ENCODE assay signal across 7 mouse cellular contexts in genomic region chr17:24151890-24152563, GRCm38 (mm10). TPM values are rescaled to one million over a fixed set of nuclear protein-coding genes. Genes with fewer than 3 reads are reported as not detected.
DNase-seq lines count a peak whose midpoint lies in the region; ATAC-seq and TF ChIP-seq lines count a peak whose summit lies in the region.

No protein-coding gene starts in this region.

- intact Hi-C loops in gastrocnemius, postnatal 14 days (cut with DNase I; ENCODE audit: low total_unique reads): no loop called here
- intact Hi-C loops in left cerebral cortex, postnatal 4 days (cut with DNase I): no loop called here

- no peaks in the 10 kb centered on the region; the same call in 1 of the 2 replicates for H3K27me3 ChIP-seq in midbrain, embryonic 12.5 days
- no peaks in the 10 kb centered on the region for H3K27me3 ChIP-seq in small intestine, adult 2 months (ENCODE audit: control insufficient read depth, insufficient read depth, low read length)

- TF ChIP-seq POLR2A in cortical plate, adult 2 months (IDR thresholded peaks at IDR 0.05; ENCODE audit: extremely low read depth, insufficient read depth, low read length): no peak
- no peak for TF ChIP-seq POLR2A in small intestine, adult 2 months (IDR thresholded peaks at IDR 0.05; ENCODE audit: low read depth, low read length)

- WGBS in midbrain, embryonic 12.5 days: 2% methylated on average over 26 of the region's 26 CpGs
- WGBS in small intestine, adult 2 months: under 1% methylated on average over 26 of the region's 26 CpGs

- 0 out of 2 replicates have a peak, but pooled peaks cover 10% of the 10 kb centered on the region for H3K36me3 ChIP-seq in midbrain, embryonic 12.5 days
- H3K36me3 ChIP-seq in small intestine, adult 2 months (ENCODE audit: control insufficient read depth, insufficient read depth, low read length): peaks cover 13% of the 10 kb centered on the region

- H3K9me3 ChIP-seq in midbrain, embryonic 12.5 days: no peaks in the 10 kb centered on the region

- TF ChIP-seq CTCF in cortical plate, adult 2 months (IDR thresholded peaks at IDR 0.05; ENCODE audit: extremely low read depth, insufficient read depth, low read length): peak; percentile 67
- TF ChIP-seq CTCF in small intestine, adult 2 months (IDR thresholded peaks at IDR 0.05; ENCODE audit: extremely low read depth, insufficient read length, insufficient replicate concordance, low read depth, low read length): peak; percentile 86

- no peaks in the 10 kb centered on the region for H3K4me1 ChIP-seq in cortical plate, adult 2 months (ENCODE audit: control insufficient read depth, insufficient read depth, low read length)
- H3K4me1 ChIP-seq in midbrain, embryonic 12.5 days: peaks cover 9% of the 10 kb centered on the region
- H3K4me1 ChIP-seq in small intestine, adult 2 months (ENCODE audit: control insufficient read depth, insufficient read depth, insufficient read length, low read length): peaks cover 12% of the 10 kb centered on the region; the same call in 1 of the 2 replicates

- peak; percentile 98 for ATAC-seq in inflammation-experienced regulatory T-cells, adult 6 months
- ATAC-seq in midbrain, embryonic 12.5 days (ENCODE audit: low FRiP score, low read depth): peak; percentile 84

- peak overlapping the region; percentile 34; the same call in 1 of the 2 replicates for H3K9ac ChIP-seq in midbrain, embryonic 12.5 days (replicated peaks)

- H3K4me3 ChIP-seq in cortical plate, adult 2 months (ENCODE audit: insufficient read depth, low read length): peak overlapping the region; percentile 21
- H3K4me3 ChIP-seq in midbrain, embryonic 12.5 days: peak overlapping the region; percentile 33
- peak overlapping the region; percentile 52 for H3K4me3 ChIP-seq in small intestine, adult 2 months (ENCODE audit: low read depth, low read length)

- DNase-seq in adipocyte (ENCODE audit: low spot score): peak; percentile 84
- peak; percentile 77 for DNase-seq in gastrocnemius, postnatal 14 days
- DNase-seq in left cerebral cortex, postnatal 4 days: peak; percentile 81

- H3K27ac ChIP-seq in cortical plate, adult 2 months (ENCODE audit: insufficient read depth, low read length): no peak overlapping the region
- no peak overlapping the region for H3K27ac ChIP-seq in midbrain, embryonic 12.5 days (replicated peaks)
- H3K27ac ChIP-seq in small intestine, adult 2 months (ENCODE audit: insufficient read depth, low read depth, low read length): no peak overlapping the region

- H3K4me2 ChIP-seq in midbrain, embryonic 12.5 days (replicated peaks): peak overlapping the region; percentile 58

RNA-seq across cellular contexts. Expression of gene Pdpk1, which starts 1.3 kb away (rescaled TPM):
- 42.5 and 44.8 TPM in 2 replicates for polyA plus RNA-seq in cortical plate, adult 2 months (2012; rRNA removed)
- 10 to 100 TPM; 39.5 to 41.3 TPM for total RNA-seq in gastrocnemius, postnatal 14 days (2021)
- 10 to 100 TPM; 34.1 to 47.4 (median 39.7) TPM for polyA plus RNA-seq in inflammation-experienced regulatory T-cells, adult 6 months (2017; shearing (Covaris generic))
- total RNA-seq in left cerebral cortex, postnatal 4 days (2021): 10 to 100 TPM; 67.0 to 68.3 TPM
- 53.5 and 56.2 TPM in 2 replicates for polyA plus RNA-seq in midbrain, embryonic 12.5 days (2016; fragmentation: Nextera tagmentation; extraction: Ambion mirVana)
- polyA plus RNA-seq in small intestine, adult 2 months (2012; rRNA removed): 10.8 and 12.7 TPM in 2 replicates

RNA-seq across cellular contexts. Expression of gene Amdhd2, which starts 11.5 kb away (rescaled TPM):
- 33.6 and 36.5 TPM in 2 replicates for polyA plus RNA-seq in cortical plate, adult 2 months (2012; rRNA removed)
- total RNA-seq in gastrocnemius, postnatal 14 days (2021): 10 to 100 TPM in 1 of 2 experiments, 1 to 10 TPM in 1; 9.5 to 13.5 TPM
- polyA plus RNA-seq in inflammation-experienced regulatory T-cells, adult 6 months (2017; shearing (Covaris generic)): 10 to 100 TPM; 21.6 to 30.0 (median 29.7) TPM
- total RNA-seq in left cerebral cortex, postnatal 4 days (2021): 10 to 100 TPM; 30.2 to 32.0 TPM
- 31.5 and 32.9 TPM in 2 replicates for polyA plus RNA-seq in midbrain, embryonic 12.5 days (2016; fragmentation: Nextera tagmentation; extraction: Ambion mirVana)
- 61.6 and 187 TPM in 2 replicates for polyA plus RNA-seq in small intestine, adult 2 months (2012; rRNA removed)

RNA-seq across cellular contexts. Expression of gene Atp6v0c, which starts 17.5 kb away (rescaled TPM):
- polyA plus RNA-seq in cortical plate, adult 2 months (2012; rRNA removed): 2,699 and 2,818 TPM in 2 replicates
- total RNA-seq in gastrocnemius, postnatal 14 days (2021): 100 to 1,000 TPM; 167 to 178 TPM
- polyA plus RNA-seq in inflammation-experienced regulatory T-cells, adult 6 months (2017; shearing (Covaris generic)): 100 to 1,000 TPM; 164 to 208 (median 177) TPM
- total RNA-seq in left cerebral cortex, postnatal 4 days (2021): 100 to 1,000 TPM; 770 to 834 TPM
- polyA plus RNA-seq in midbrain, embryonic 12.5 days (2016; fragmentation: Nextera tagmentation; extraction: Ambion mirVana): 512 and 518 TPM in 2 replicates
- polyA plus RNA-seq in small intestine, adult 2 months (2012; rRNA removed): 549 and 948 TPM in 2 replicates

RNA-seq across cellular contexts. Expression of gene Tbc1d24, which starts 53.3 kb away (rescaled TPM):
- 62.7 and 72.7 TPM in 2 replicates for polyA plus RNA-seq in cortical plate, adult 2 months (2012; rRNA removed)
- 1 to 10 TPM; 3.4 to 3.5 TPM for total RNA-seq in gastrocnemius, postnatal 14 days (2021)
- 1 to 10 TPM in 2 of 3 experiments, under 1 TPM in 1; 0.66 to 1.4 (median 1.0) TPM for polyA plus RNA-seq in inflammation-experienced regulatory T-cells, adult 6 months (2017; shearing (Covaris generic))
- total RNA-seq in left cerebral cortex, postnatal 4 days (2021): 10 to 100 TPM; 82.8 to 91.5 TPM
- polyA plus RNA-seq in midbrain, embryonic 12.5 days (2016; fragmentation: Nextera tagmentation; extraction: Ambion mirVana): 14.2 and 14.8 TPM in 2 replicates
- 11.4 and 62.9 TPM in 2 replicates for polyA plus RNA-seq in small intestine, adult 2 months (2012; rRNA removed)

RNA-seq across cellular contexts. Expression of gene Ntn3, which starts 57.3 kb away (rescaled TPM):
- 5.5 and 6.8 TPM in 2 replicates for polyA plus RNA-seq in cortical plate, adult 2 months (2012; rRNA removed)
- 1 to 10 TPM in 1 of 2 experiments, under 1 TPM in 1; 0.86 to 1.1 TPM for total RNA-seq in gastrocnemius, postnatal 14 days (2021)
- not detected for polyA plus RNA-seq in inflammation-experienced regulatory T-cells, adult 6 months (2017; shearing (Covaris generic))
- 10 to 100 TPM; 15.8 to 16.4 TPM for total RNA-seq in left cerebral cortex, postnatal 4 days (2021)
- polyA plus RNA-seq in midbrain, embryonic 12.5 days (2016; fragmentation: Nextera tagmentation; extraction: Ambion mirVana): 6.9 and 7.0 TPM in 2 replicates
- polyA plus RNA-seq in small intestine, adult 2 months (2012; rRNA removed): 1.3 and 1.6 TPM in 2 replicates
